ENCODE assay signal across 15 mouse cellular contexts in genomic region chr7:143979986-143980385, GRCm38 (mm10). TPM values are rescaled to one million over a fixed set of nuclear protein-coding genes. Genes with fewer than 3 reads are reported as not detected.
A peak's percentile ranks its signal among the peaks of the same experiment; 100 is the strongest.
DNase-seq lines count a peak whose midpoint lies in the region; ATAC-seq and TF ChIP-seq lines count a peak whose summit lies in the region.
"Had no signal": no experiment of that assay in that cellular context is flagged by ENCODE, and none has a peak within 500 bp of the region (broad histone marks: within the 10 kb centered on the region; RNA-seq: fewer than 3 reads in every experiment).

No protein-coding gene starts in this region.

- peak overlapping the region; percentile 100; the same call in 1 of the 2 replicates for H3K4me2 ChIP-seq in hindbrain, embryonic 16.5 days (ENCODE audit: low read length)
- H3K4me2 ChIP-seq in hindbrain, embryonic 12.5 days (replicated peaks), result no peak overlapping the region
- peak overlapping the region; percentile 97; the same call in 1 of the 2 replicates for H3K4me2 ChIP-seq in midbrain, embryonic 15.5 days

- no peak overlapping the region for H3K27ac ChIP-seq in hindbrain, embryonic 16.5 days (ENCODE audit: low read depth, low read length)
- no peak overlapping the region for H3K27ac ChIP-seq in hindbrain, embryonic 12.5 days
- H3K27ac ChIP-seq in midbrain, embryonic 15.5 days, result no peak overlapping the region
- H3K27ac ChIP-seq in midbrain, embryonic 10.5 days (replicated peaks), result no peak overlapping the region
- peak overlapping the region; percentile 47 for H3K27ac ChIP-seq in small intestine, adult 2 months (ENCODE audit: insufficient read depth, low read depth, low read length)
- H3K27ac ChIP-seq: embryonic facial prominence, embryonic 13.5 days; forebrain, embryonic 13.5 days; macrophage had no signal

- H3K4me3 ChIP-seq in hindbrain, embryonic 16.5 days (ENCODE audit: low read length), result no peak overlapping the region
- H3K4me3 ChIP-seq in hindbrain, embryonic 12.5 days, result no peak overlapping the region
- H3K4me3 ChIP-seq in midbrain, embryonic 15.5 days, result no peak overlapping the region
- H3K4me3 ChIP-seq in midbrain, embryonic 10.5 days, result no peak overlapping the region
- peak overlapping the region; percentile 77; the same call in 1 of the 2 replicates for H3K4me3 ChIP-seq in small intestine, adult 2 months (ENCODE audit: low read depth, low read length)

- H3K36me3 ChIP-seq in hindbrain, embryonic 16.5 days (ENCODE audit: control insufficient read depth, insufficient read depth, low read length), result no peaks in the 10 kb centered on the region
- H3K36me3 ChIP-seq in hindbrain, embryonic 12.5 days, result no peaks in the 10 kb centered on the region
- no peaks in the 10 kb centered on the region for H3K36me3 ChIP-seq in midbrain, embryonic 15.5 days (replicated peaks)
- no peaks in the 10 kb centered on the region for H3K36me3 ChIP-seq in midbrain, embryonic 10.5 days
- no peaks in the 10 kb centered on the region for H3K36me3 ChIP-seq in small intestine, adult 2 months (ENCODE audit: control insufficient read depth, insufficient read depth, low read length)
- H3K36me3 ChIP-seq: embryonic facial prominence, embryonic 13.5 days had no signal

- no peak for ATAC-seq in hindbrain, embryonic 16.5 days
- no peak for ATAC-seq in hindbrain, embryonic 12.5 days (ENCODE audit: low FRiP score)
- ATAC-seq in midbrain, embryonic 15.5 days (replicated peaks), result no peak
- ATAC-seq: inflammation-experienced regulatory T-cells, adult 6 months had no signal

- no peak for TF ChIP-seq CTCF in small intestine, adult 2 months (IDR thresholded peaks at IDR 0.05; ENCODE audit: extremely low read depth, insufficient read length, insufficient replicate concordance, low read depth, low read length)

- no peaks in the 10 kb centered on the region for H3K9me3 ChIP-seq in hindbrain, embryonic 16.5 days (ENCODE audit: control insufficient read depth, low read length)
- no peaks in the 10 kb centered on the region for H3K9me3 ChIP-seq in hindbrain, embryonic 12.5 days (replicated peaks)
- H3K9me3 ChIP-seq in midbrain, embryonic 15.5 days, result no peaks in the 10 kb centered on the region
- H3K9me3 ChIP-seq in midbrain, embryonic 10.5 days (replicated peaks), result no peaks in the 10 kb centered on the region
- H3K9me3 ChIP-seq: embryonic facial prominence, embryonic 13.5 days; forebrain, embryonic 13.5 days had no signal

- 64% methylated on average over 5 of the region's 5 CpGs for WGBS in hindbrain, embryonic 16.5 days
- WGBS in hindbrain, embryonic 12.5 days, result 70% methylated on average over 5 of the region's 5 CpGs
- 61% methylated on average over 5 of the region's 5 CpGs for WGBS in midbrain, embryonic 15.5 days
- 68% methylated on average over 5 of the region's 5 CpGs for whole genome bisulfite sequencing in midbrain, embryonic 10.5 days
- WGBS in small intestine, adult 2 months, result 17% methylated on average over 5 of the region's 5 CpGs

- H3K9ac ChIP-seq in hindbrain, embryonic 16.5 days (ENCODE audit: low read depth, low read length), result no peak overlapping the region
- H3K9ac ChIP-seq in hindbrain, embryonic 12.5 days, result no peak overlapping the region
- no peak overlapping the region for H3K9ac ChIP-seq in midbrain, embryonic 15.5 days
- H3K9ac ChIP-seq: embryonic facial prominence, embryonic 13.5 days had no signal

- H3K27me3 ChIP-seq in hindbrain, embryonic 16.5 days (replicated peaks; ENCODE audit: control insufficient read depth, insufficient read depth, low read length), result peaks cover 35% of the 10 kb centered on the region
- H3K27me3 ChIP-seq in hindbrain, embryonic 12.5 days, result peaks cover 70% of the 10 kb centered on the region
- peaks cover 61% of the 10 kb centered on the region for H3K27me3 ChIP-seq in midbrain, embryonic 15.5 days (replicated peaks)
- H3K27me3 ChIP-seq in midbrain, embryonic 10.5 days (ENCODE audit: low read depth, poor library complexity, severe bottlenecking), result peaks cover 75% of the 10 kb centered on the region
- 0 out of 2 replicates have a peak, but pooled peaks cover 5% of the 10 kb centered on the region for H3K27me3 ChIP-seq in small intestine, adult 2 months (ENCODE audit: control insufficient read depth, insufficient read depth, low read length)

- DNase-seq in midbrain, embryonic 10.5 days (ENCODE audit: low spot score), result no peak
- peak; percentile 52 to 64 for DNase-seq in kidney, postnatal 36 days
- no peak for DNase-seq in urinary bladder, adult 2 months (ENCODE audit: low spot score)
- DNase-seq in right cerebral cortex, postnatal 25 days, result no peak
- DNase-seq: adrenal gland, adult 8-10 months; cerebellum, postnatal 25 days; midbrain, embryonic 14.5 days had no signal

- TF ChIP-seq POLR2A in small intestine, adult 2 months (IDR thresholded peaks at IDR 0.05; ENCODE audit: low read depth, low read length), result no peak

- H3K4me1 ChIP-seq in hindbrain, embryonic 16.5 days (ENCODE audit: control insufficient read depth, insufficient read depth, low read depth, low read length), result peaks cover 18% of the 10 kb centered on the region
- peaks cover 19% of the 10 kb centered on the region for H3K4me1 ChIP-seq in hindbrain, embryonic 12.5 days
- peaks cover 21% of the 10 kb centered on the region for H3K4me1 ChIP-seq in midbrain, embryonic 15.5 days
- H3K4me1 ChIP-seq in midbrain, embryonic 10.5 days, result peaks cover 22% of the 10 kb centered on the region
- peaks cover 9% of the 10 kb centered on the region for H3K4me1 ChIP-seq in small intestine, adult 2 months (ENCODE audit: control insufficient read depth, insufficient read depth, insufficient read length, low read length)

RNA-seq across cellular contexts. Expression of gene Shank2, which starts 21.7 kb away (rescaled TPM):
- polyA plus RNA-seq in hindbrain, embryonic 16.5 days (2015; fragmentation: Nextera tagmentation; extraction: Ambion mirVana), result 8.9 and 9.0 TPM in 2 replicates
- 3.3 and 3.7 TPM in 2 replicates for polyA plus RNA-seq in hindbrain, embryonic 12.5 days (2016; fragmentation: Nextera tagmentation; extraction: Ambion mirVana)
- 8.8 and 10.5 TPM in 2 replicates for polyA plus RNA-seq in midbrain, embryonic 15.5 days (2015; fragmentation: Nextera tagmentation; extraction: Ambion mirVana)
- polyA plus RNA-seq in midbrain, embryonic 10.5 days (2016; fragmentation: Nextera tagmentation; extraction: Ambion mirVana), result 0.91 and 1.5 TPM in 2 replicates
- 2.1 and 2.4 TPM in 2 replicates for polyA plus RNA-seq in small intestine, adult 2 months (2012; rRNA removed)
- 5.4 and 6.9 TPM in 2 replicates for polyA plus RNA-seq in urinary bladder, adult 2 months (2012; rRNA removed)
- polyA plus RNA-seq: inflammation-experienced regulatory T-cells, adult 6 months; macrophage had no signal

Comparison
In these comparisons a context has a peak if more than half of its experiments do, and no peak if none do; other contexts are left out.
1. DNase-seq: peak in kidney, postnatal 36 days (2 of 2); none in midbrain, embryonic 10.5 days (single experiment), urinary bladder, adult 2 months (single experiment) and right cerebral cortex, postnatal 25 days (single experiment).